Mouse (Mus musculus) kidney, embryonic 15.5 days (tissue): ENCODE results near the gene Osbpl5. TPM values are rescaled to one million over a fixed set of nuclear protein-coding genes. Genes with fewer than 3 reads are reported as not detected.

ENCODE experiments used
- ATAC-seq: fragments of 200-750 bp; cut with Nextera tagmentation; replicated peaks from 2 replicates; pipeline ENCODE4 v1.8.0; 2017; ENCODE audit warnings: moderate TSS enrichment; ENCODE audit not compliant: low FRiP score
- H3K27ac ChIP-seq: fragments of 300-500 bp; sonication (generic); 2 replicates; pipeline ENCODE4 v1.5.1; 2015; ENCODE audit warnings: mild to moderate bottlenecking, inconsistent platforms
- H3K27me3 ChIP-seq: fragments of 300-500 bp; sonication (generic); 2 replicates; pipeline ENCODE4 v1.6.1; 2015; ENCODE audit warnings: inconsistent platforms
- H3K36me3 ChIP-seq: fragments of 300-500 bp; sonication (generic); 2 replicates; pipeline ENCODE4 v1.6.1; 2015; ENCODE audit warnings: inconsistent platforms
- H3K4me1 ChIP-seq: fragments of 300-500 bp; sonication (generic); 2 replicates; pipeline ENCODE4 v1.6.1; 2015; ENCODE audit warnings: inconsistent platforms
- H3K4me2 ChIP-seq: fragments of 300-500 bp; sonication (generic); 2 replicates; pipeline ENCODE4 v1.6.1; 2015; ENCODE audit warnings: moderate library complexity, mild to moderate bottlenecking, inconsistent platforms
- H3K4me3 ChIP-seq: fragments of 300-500 bp; sonication (generic); replicated peaks from 2 replicates; pipeline ENCODE4 v1.5.1; 2015; ENCODE audit warnings: mild to moderate bottlenecking, inconsistent platforms
- H3K9ac ChIP-seq: fragments of 300-500 bp; sonication (generic); 2 replicates; pipeline ENCODE4 v1.6.1; 2015; ENCODE audit warnings: mild to moderate bottlenecking, inconsistent platforms
- H3K9me3 ChIP-seq: fragments of 300-500 bp; sonication (generic); replicated peaks from 2 replicates; pipeline ENCODE4 v1.6.1; 2016; ENCODE audit warnings: inconsistent platforms
- WGBS: fragments of 180-500 bp; shearing (Covaris S2); methylation state at CpG from one replicate; pipeline ENCODE4 v1.1.7; 2015; ENCODE audit warnings: mixed read lengths; 5-methylcytosine and 5-hydroxymethylcytosine counted together
- polyA plus RNA-seq: library from polyadenylated mRNA; unstranded; fragments of >200 nt; fragmentation: Nextera tagmentation; extraction: Ambion mirVana; gene quantifications from 2 replicates; pipeline ENCODE4 v1.2.1, GENCODE M21; 2015

The Osbpl5 gene
- polyA plus RNA-seq, result 31.9 and 34.0 TPM in 2 replicates

DNA sequence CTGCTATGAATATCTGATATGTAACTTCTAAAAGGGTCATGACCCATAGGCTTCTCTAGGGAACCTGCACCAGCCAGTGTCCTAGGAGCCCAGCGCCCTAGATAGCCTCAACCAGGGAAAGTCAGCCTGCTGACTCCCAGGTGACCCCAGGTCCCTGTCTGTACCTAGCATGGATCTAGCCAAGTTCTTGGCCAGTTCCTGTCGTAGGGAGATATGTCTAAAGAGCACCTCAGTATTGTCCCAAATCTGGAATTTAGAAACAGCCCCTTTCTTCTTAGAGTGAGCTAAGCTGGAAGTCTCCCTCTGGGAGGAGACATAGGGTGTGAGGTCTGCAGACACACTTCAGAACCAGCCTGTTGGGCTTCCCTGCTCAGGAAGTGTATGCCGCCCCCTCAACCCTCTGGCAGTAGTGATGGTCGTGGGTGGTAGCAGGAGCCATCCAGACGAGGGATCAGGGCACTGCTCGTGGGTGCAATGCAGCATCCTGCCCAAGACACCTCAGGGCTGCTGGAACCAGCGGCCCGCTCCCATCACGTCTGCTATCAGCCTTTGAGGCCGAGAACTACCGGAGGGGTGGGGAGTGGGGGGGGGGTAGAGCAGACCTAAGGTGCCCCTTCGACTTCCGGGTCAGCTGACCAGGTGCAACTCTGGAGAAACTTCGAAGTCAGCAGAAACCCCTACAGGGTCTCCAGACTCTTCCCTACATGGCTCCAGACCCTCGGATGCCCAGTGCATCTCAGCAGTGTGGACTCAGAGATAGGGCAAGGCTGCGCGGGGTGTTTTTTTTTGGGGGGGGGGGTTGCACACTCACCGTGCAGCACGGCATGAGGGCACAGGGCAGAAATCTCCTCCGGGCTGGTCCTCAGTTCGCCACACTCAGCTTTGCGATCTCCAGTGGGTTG, at the start of gene Osbpl5:
Osbpl5 (minus strand) TSS at position 861 of the 902 bp plus-strand sequence.
- Histone ChIP-seq H3K9me3 (no peaks in the 10 kb centered on the region), H3K36me3 (no peaks in the 10 kb centered on the region), H3K4me1 (peaks cover 15% of the 10 kb centered on the region), H3K27me3 (peaks cover 20% of the 10 kb centered on the region), H3K27ac (no peak within 1 kb of the TSS), H3K9ac (peak within 1 kb of the TSS; percentile 16; the same call in 1 of the 2 replicates), H3K4me2 (peak within 1 kb of the TSS; percentile 92), H3K4me3 (peak within 1 kb of the TSS; percentile 47)
- WGBS, result 22% methylated on average over 22 of the region's 22 CpGs
- peak; percentile 17 for ATAC-seq

DNA sequence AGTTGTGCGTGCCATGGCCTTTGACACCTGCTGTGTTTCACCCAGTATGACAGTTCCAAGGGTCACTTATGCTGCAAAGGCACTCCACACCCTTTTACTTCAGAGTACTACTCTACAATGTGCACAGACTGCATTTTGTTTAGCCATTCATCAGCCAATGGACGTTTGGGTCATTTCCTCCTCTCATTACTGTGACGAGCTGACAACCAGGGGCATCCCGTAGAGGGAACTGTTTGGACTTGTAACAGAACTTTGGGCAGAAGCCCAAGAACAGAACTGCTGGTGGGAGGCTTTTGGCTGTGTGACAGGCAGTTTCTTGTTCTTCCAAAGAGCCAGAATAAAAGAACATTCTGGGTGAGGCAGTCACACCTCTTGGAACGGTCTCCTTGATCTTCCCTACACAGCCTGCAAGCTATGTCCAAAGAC, 48.4 kb upstream of the Osbpl5 start:
- ATAC-seq, result no peak
- H3K4me1 ChIP-seq, result no peaks in the 10 kb centered on the region
- no peak overlapping the region for H3K27ac ChIP-seq
- 62% methylated on average over 5 of the region's 5 CpGs for WGBS
- no peaks in the 10 kb centered on the region for H3K9me3 ChIP-seq
- no peaks in the 10 kb centered on the region for H3K27me3 ChIP-seq
- no peak overlapping the region for H3K9ac ChIP-seq
- no peak overlapping the region for H3K4me2 ChIP-seq
- no peak overlapping the region for H3K4me3 ChIP-seq
- peaks cover 89% of the 10 kb centered on the region for H3K36me3 ChIP-seq

DNA sequence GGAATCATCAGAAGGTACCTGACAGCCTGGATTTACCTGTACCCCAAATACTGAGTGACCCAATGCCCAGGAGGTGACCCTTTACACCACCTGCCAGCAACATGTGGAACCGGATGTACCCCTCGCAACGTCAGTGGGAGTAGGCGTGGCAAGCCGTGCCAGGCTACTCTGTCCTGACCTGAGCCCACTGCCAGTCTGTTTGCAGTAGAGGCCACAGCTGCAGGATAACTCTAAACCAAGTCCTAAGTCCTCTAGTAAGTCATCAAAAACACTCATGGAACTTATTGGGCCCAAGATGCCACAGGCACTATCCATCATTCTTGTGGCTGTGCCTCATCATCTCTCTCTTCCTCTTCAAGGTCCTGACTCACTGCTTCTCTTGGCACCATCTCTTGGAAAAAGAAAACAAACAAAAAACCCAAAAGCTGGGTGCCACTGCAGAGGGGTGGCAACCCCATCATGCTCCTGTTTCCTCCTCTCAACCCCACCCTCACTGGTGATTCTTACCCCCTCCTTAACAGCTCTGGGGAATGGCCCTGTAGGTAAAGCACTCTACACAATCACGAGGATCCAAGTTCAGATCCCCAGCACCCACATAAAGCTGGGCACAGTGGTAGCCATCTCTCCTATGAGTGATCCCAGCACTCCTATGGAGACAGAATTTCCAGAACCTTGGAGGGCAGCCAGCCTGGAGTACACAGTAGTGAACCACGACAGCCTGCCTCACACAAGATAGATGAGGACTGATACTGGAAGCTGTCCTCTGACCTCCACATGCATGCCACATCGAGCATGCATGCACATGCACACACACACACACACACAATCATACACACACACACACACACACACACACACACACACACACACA, 44.6 kb upstream of the Osbpl5 start:
- Histone ChIP-seq H3K9me3 (no peaks in the 10 kb centered on the region), H3K27ac (no peak overlapping the region), H3K9ac (no peak overlapping the region), H3K4me2 (no peak overlapping the region), H3K36me3 (peaks cover 91% of the 10 kb centered on the region), H3K27me3 (no peaks in the 10 kb centered on the region), H3K4me3 (no peak overlapping the region), H3K4me1 (no peaks in the 10 kb centered on the region)
- ATAC-seq, result no peak
- 82% methylated on average over 8 of the region's 8 CpGs for WGBS

- H3K27ac ChIP-seq, result no peak overlapping the region
- no peaks in the 10 kb centered on the region for H3K9me3 ChIP-seq
- H3K4me3 ChIP-seq, result no peak overlapping the region
- no peak for ATAC-seq
- 95% methylated on average over 1 of the region's 1 CpGs for WGBS
- peaks cover 91% of the 10 kb centered on the region for H3K36me3 ChIP-seq
- no peak overlapping the region for H3K4me2 ChIP-seq
- no peaks in the 10 kb centered on the region for H3K4me1 ChIP-seq
- no peaks in the 10 kb centered on the region for H3K27me3 ChIP-seq
- H3K9ac ChIP-seq, result no peak overlapping the region
These were observed 44.0 kb upstream of the Osbpl5 start for GRCm38 (mm10) chr7:143800770-143801169.

DNA sequence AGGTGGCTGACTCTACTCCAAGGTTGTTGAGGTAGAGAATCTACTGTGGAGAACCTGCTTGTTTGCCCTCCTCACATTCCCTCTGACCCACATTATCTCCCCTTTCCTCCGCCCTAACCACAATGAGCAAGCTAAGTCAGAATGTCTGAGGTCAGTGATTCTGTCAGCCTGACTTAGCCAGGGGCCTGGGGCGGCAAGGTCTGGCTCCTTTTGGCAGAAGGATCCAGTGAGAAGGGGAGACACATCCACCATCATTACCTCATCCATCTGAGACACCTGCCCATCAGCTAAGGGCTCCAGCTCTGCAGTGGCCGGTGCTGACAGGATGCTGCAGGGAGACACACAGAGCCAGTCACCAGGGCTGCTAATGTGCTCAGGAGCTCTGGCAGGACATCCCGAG, 42.0 kb upstream of the Osbpl5 start:
- no peak for ATAC-seq

DNA sequence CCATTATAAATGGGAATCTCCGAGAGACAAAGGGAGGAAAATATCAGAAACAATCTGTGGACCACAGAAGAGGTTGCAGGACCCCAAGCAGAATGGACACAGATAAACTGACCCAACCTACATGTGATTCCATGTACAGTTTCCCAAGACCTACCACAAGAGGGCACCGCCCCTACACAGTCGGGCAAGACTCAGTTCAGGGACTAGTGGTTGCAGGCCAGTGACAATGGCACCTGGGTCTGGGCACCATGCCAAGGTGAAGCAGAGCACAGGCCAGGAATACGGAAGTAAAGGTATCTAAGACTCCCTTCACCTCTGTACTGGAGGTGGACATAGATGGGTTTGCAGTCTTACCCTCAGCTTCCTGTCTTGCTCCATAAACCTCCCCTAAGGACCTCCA, 36.3 kb upstream of the Osbpl5 start:
- Histone ChIP-seq H3K36me3 (peaks cover 32% of the 10 kb centered on the region), H3K4me3 (no peak overlapping the region), H3K27me3 (no peaks in the 10 kb centered on the region), H3K9me3 (no peaks in the 10 kb centered on the region), H3K4me2 (no peak overlapping the region), H3K9ac (no peak overlapping the region), H3K4me1 (no peaks in the 10 kb centered on the region), H3K27ac (no peak overlapping the region)
- peak; percentile 71 for ATAC-seq
- 47% methylated on average over 4 of the region's 4 CpGs for WGBS

More for the DNA sequence above, 42.0 kb upstream of the Osbpl5 start:
- H3K4me3 ChIP-seq, result no peak overlapping the region
- no peak overlapping the region for H3K4me2 ChIP-seq
- H3K27me3 ChIP-seq, result no peaks in the 10 kb centered on the region
- no peaks in the 10 kb centered on the region for H3K9me3 ChIP-seq
- no peak overlapping the region for H3K27ac ChIP-seq
- no peaks in the 10 kb centered on the region for H3K4me1 ChIP-seq
- no peak overlapping the region for H3K9ac ChIP-seq
- H3K36me3 ChIP-seq, result peaks cover 83% of the 10 kb centered on the region
- WGBS, result 92% methylated on average over 4 of the region's 4 CpGs

GRCm38 (mm10) chr7:143792336-143792985, 35.7 kb upstream of the Osbpl5 start:
- no peak overlapping the region for H3K4me3 ChIP-seq
- ATAC-seq, result no peak
- whole genome bisulfite sequencing, result 70% methylated on average over 6 of the region's 6 CpGs
- H3K4me1 ChIP-seq, result no peaks in the 10 kb centered on the region
- no peak overlapping the region for H3K4me2 ChIP-seq
- no peak overlapping the region for H3K9ac ChIP-seq
- no peaks in the 10 kb centered on the region for H3K9me3 ChIP-seq
- peaks cover 26% of the 10 kb centered on the region for H3K36me3 ChIP-seq
- no peaks in the 10 kb centered on the region for H3K27me3 ChIP-seq
- no peak overlapping the region for H3K27ac ChIP-seq

DNA sequence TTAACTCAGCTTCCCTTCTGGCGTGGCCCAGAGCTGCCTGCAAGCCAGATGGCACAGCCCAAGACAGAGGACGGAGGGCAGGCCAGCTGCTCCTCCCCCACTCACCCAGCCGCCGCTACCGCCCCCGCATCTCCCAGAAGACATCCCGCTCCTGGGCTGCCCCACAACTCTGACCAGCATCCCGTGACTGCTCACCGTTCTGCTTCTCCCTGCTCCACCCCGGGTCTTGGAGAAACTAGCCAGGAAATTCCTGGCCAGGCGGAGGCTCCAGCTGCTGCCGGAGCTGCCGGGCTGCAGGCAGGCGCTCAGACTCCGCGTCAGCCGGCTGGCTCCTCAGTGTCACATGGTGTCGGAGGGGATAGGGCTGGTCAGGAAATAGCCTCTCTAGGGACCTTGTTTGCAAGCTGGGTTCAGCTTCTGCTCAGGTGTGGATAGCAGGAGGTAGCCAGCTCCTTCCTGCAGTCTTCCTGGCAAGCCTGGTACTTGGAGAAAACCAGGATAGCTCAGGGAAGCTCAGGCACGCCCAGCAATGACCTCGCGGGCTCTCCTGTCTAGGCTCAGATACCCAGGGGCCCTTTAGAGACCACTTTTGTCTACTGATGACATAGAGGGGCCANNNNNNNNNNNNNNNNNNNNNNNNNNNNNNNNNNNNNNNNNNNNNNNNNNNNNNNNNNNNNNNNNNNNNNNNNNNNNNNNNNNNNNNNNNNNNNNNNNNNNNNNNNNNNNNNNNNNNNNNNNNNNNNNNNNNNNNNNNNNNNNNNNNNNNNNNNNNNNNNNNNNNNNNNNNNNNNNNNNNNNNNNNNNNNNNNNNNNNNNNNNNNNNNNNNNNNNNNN, 27.4 kb upstream of the Osbpl5 start, which contains the start of gene Mrgpre:
Mrgpre (minus strand) TSS at position 505 of the 834 bp plus-strand sequence.
- ATAC-seq, result peak; percentile 93
- H3K36me3 ChIP-seq, result no peaks in the 10 kb centered on the region
- H3K4me2 ChIP-seq, result peak within 1 kb of the TSS; percentile 65
- peak within 1 kb of the TSS; percentile 91 for H3K27ac ChIP-seq
- no peaks in the 10 kb centered on the region for H3K27me3 ChIP-seq
- WGBS, result 2% methylated on average over 21 of the region's 21 CpGs
- H3K9ac ChIP-seq, result peak within 1 kb of the TSS; percentile 34
- H3K9me3 ChIP-seq, result no peaks in the 10 kb centered on the region
- peaks cover 32% of the 10 kb centered on the region for H3K4me1 ChIP-seq
- H3K4me3 ChIP-seq, result peak within 1 kb of the TSS; percentile 44

GRCm38 (mm10) chr7:143783378-143783995, 26.7 kb upstream of the Osbpl5 start:
- peaks cover 32% of the 10 kb centered on the region for H3K4me1 ChIP-seq
- WGBS, result 18% methylated on average over 6 of the region's 6 CpGs
- ATAC-seq, result peak; percentile 75

DNA sequence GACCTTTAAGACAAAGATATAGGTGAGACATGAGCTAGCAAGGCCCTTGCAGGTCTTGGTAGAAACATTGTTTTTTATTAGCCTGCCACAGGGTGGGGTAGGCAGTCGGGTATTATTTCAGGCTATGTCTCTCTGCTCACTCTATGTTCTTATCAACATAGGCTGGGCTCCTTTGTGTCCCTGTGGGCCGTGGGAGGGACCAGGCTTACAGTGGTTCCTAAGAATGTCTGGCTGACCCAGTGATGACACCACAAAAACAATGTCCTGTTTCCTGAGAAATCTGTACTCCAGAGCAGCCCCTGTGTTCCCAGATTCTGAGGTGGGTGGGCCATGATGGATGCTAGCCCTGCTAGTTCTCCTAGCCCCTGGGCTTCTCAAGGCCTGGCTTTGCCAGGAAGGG, 20.6 kb upstream of the Osbpl5 start:
- peaks cover 2% of the 10 kb centered on the region; the same call in 1 of the 2 replicates for H3K4me1 ChIP-seq
- H3K36me3 ChIP-seq, result no peaks in the 10 kb centered on the region
- H3K4me3 ChIP-seq, result no peak overlapping the region
- no peak overlapping the region for H3K9ac ChIP-seq
- H3K27me3 ChIP-seq, result no peaks in the 10 kb centered on the region
- H3K4me2 ChIP-seq, result no peak overlapping the region
- no peaks in the 10 kb centered on the region for H3K9me3 ChIP-seq
- no peak for ATAC-seq
- 52% methylated on average over 2 of the region's 2 CpGs for WGBS
- 0 out of 2 replicates have a peak overlapping the region, but pooled peaks have one; percentile 13 for H3K27ac ChIP-seq

More at GRCm38 (mm10) chr7:143783378-143783995, 26.7 kb upstream of the Osbpl5 start:
- peak overlapping the region; percentile 34; the same call in 1 of the 2 replicates for H3K9ac ChIP-seq
- peak overlapping the region; percentile 91 for H3K27ac ChIP-seq
- H3K4me3 ChIP-seq, result peak overlapping the region; percentile 44
- H3K4me2 ChIP-seq, result peak overlapping the region; percentile 65
- no peaks in the 10 kb centered on the region for H3K9me3 ChIP-seq
- H3K27me3 ChIP-seq, result no peaks in the 10 kb centered on the region
- H3K36me3 ChIP-seq, result no peaks in the 10 kb centered on the region
